Mouse (Mus musculus) midbrain, embryonic 13.5 days (tissue): ENCODE data around the gene Igfbp7. TPM values are rescaled to one million over a fixed set of nuclear protein-coding genes. Genes with fewer than 3 reads are reported as not detected.

Experiments
- ATAC-seq: fragments of 200-750 bp; cut with Nextera tagmentation; 2 replicates; pipeline ENCODE4 v1.8.0; 2017; ENCODE audit warnings: mild to moderate bottlenecking, moderate TSS enrichment, moderate library complexity
- H3K27ac ChIP-seq: fragments of 300-500 bp; sonication (generic); 2 replicates; pipeline ENCODE4 v1.5.1; 2015; ENCODE audit warnings: inconsistent platforms, mild to moderate bottlenecking, moderate library complexity
- H3K27me3 ChIP-seq: fragments of 300-500 bp; sonication (generic); 2 replicates; pipeline ENCODE4 v1.6.1; 2015; ENCODE audit warnings: mild to moderate bottlenecking, inconsistent platforms
- H3K36me3 ChIP-seq: fragments of 300-500 bp; sonication (generic); 2 replicates; pipeline ENCODE4 v1.6.1; 2015; ENCODE audit warnings: mild to moderate bottlenecking, inconsistent platforms
- H3K4me1 ChIP-seq: fragments of 300-500 bp; sonication (generic); replicated peaks from 2 replicates; pipeline ENCODE4 v1.6.1; 2015; ENCODE audit warnings: inconsistent platforms
- H3K4me2 ChIP-seq: fragments of 300-500 bp; sonication (generic); replicated peaks from 2 replicates; pipeline ENCODE4 v1.6.1; 2015; ENCODE audit warnings: moderate library complexity, mild to moderate bottlenecking, inconsistent platforms
- H3K4me3 ChIP-seq: fragments of 300-500 bp; sonication (generic); replicated peaks from 2 replicates; pipeline ENCODE4 v1.5.1; 2015; ENCODE audit warnings: mild to moderate bottlenecking, inconsistent platforms
- H3K9ac ChIP-seq: fragments of 300-500 bp; sonication (generic); replicated peaks from 2 replicates; pipeline ENCODE4 v1.6.1; 2015; ENCODE audit warnings: mild to moderate bottlenecking, inconsistent platforms
- H3K9me3 ChIP-seq: fragments of 300-500 bp; sonication (generic); 2 replicates; pipeline ENCODE4 v1.6.1; 2016; ENCODE audit warnings: mild to moderate bottlenecking, inconsistent platforms
- WGBS: fragments of 180-500 bp; shearing (Covaris S2); methylation state at CpG from one replicate; pipeline ENCODE4 v1.1.7; 2015; 5-methylcytosine and 5-hydroxymethylcytosine counted together
- polyA plus RNA-seq: library from polyadenylated mRNA; unstranded; fragments of >200 nt; fragmentation: Nextera tagmentation; extraction: Ambion mirVana; gene quantifications from 2 replicates; pipeline ENCODE4 v1.2.1, GENCODE M21; 2015

Gene Igfbp7
- polyA plus RNA-seq, 1 experiment from 2014 or later: 55.3 TPM

DNA sequence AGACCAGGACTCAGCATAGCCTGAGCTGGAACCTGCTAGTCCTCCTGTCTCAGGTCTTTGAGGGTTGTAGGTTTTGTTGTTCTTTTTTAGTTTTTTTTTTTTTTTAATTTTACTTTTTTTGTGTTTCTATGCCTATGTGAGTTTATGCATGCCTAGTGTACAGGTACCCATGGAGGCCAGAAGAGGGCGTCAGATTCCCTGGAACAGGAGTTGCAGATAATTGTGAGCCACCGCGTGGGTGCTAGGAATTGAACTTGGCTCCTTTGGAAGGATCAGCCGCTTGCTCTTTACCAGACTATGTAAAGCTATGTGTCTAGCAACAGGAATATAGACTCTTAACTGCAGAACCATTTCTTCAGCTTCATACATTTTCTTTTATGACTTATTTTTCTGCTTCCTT is 93.6 kb downstream of the Igfbp7 start:
- ATAC-seq: no peak
- WGBS: 93% methylated on average over 4 of the region's 4 CpGs
- Histone ChIP-seq H3K4me1 (peaks cover 15% of the 10 kb centered on the region), H3K4me3 (no peak overlapping the region), H3K9ac (no peak overlapping the region), H3K27ac (no peak overlapping the region), H3K36me3 (peaks cover 56% of the 10 kb centered on the region), H3K27me3 (no peaks in the 10 kb centered on the region), H3K9me3 (no peaks in the 10 kb centered on the region), H3K4me2 (no peak overlapping the region)

DNA sequence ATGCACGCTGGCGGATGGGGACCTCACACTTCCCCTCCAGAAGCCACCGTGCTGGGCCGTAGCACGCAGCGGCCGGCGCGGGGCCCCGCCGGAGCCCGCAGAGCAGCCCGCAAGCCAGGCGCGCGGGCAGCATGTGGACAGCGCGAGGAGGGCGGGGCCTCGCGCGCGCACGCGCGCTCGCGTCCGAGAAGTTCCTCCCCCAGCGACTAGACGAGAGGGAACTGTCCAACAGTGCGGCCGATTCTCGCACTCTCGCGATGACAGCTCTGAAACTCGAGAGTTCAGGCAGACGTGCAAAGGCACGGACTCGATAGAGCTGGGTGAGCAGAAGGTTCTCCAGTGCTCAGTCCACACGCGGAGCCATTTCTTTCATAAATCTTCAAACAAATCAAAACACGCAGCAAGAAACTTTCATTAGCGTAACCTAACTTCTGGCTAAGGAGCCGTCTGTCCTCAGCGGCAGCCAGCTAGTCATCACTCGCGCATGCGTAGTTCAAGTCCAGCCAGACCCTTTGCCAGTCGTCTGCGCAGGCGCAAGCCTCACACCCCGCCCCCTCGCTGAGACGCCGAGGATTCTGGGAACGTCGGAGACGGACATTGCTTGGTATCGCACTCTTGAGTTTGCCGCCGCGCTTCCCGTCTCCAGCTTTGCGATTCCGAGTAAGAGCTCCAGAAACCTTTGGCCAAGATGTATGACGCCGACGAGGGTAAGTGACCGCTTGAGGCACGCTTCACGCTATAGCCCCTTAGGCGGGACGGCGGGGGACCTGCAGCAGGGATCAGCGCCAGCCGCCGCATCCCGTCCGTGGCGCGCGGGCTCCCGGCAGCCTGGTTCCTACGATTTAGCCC is 97.7 kb downstream of the Igfbp7 start, which contains the start of the genes Noa1 and Polr2b:
Gene Noa1 (minus strand): TSS at position 161 of the 849 bp plus-strand sequence.
Gene Polr2b (plus strand): TSS at position 224 of the 849 bp plus-strand sequence.
- ATAC-seq: peak; percentile 96
- H3K27ac ChIP-seq: peak within 1 kb of the TSS; percentile 93
- peaks cover 33% of the 10 kb centered on the region for H3K4me1 ChIP-seq
- no peaks in the 10 kb centered on the region for H3K27me3 ChIP-seq
- peaks cover 42% of the 10 kb centered on the region for H3K36me3 ChIP-seq
- H3K9ac ChIP-seq: peak within 1 kb of the TSS; percentile 91
- under 1% methylated on average over 85 of the region's 85 CpGs for whole genome bisulfite sequencing
- peak within 1 kb of the TSS; percentile 100 for H3K4me2 ChIP-seq
- H3K9me3 ChIP-seq: no peaks in the 10 kb centered on the region
- H3K4me3 ChIP-seq: peak within 1 kb of the TSS; percentile 95

DNA sequence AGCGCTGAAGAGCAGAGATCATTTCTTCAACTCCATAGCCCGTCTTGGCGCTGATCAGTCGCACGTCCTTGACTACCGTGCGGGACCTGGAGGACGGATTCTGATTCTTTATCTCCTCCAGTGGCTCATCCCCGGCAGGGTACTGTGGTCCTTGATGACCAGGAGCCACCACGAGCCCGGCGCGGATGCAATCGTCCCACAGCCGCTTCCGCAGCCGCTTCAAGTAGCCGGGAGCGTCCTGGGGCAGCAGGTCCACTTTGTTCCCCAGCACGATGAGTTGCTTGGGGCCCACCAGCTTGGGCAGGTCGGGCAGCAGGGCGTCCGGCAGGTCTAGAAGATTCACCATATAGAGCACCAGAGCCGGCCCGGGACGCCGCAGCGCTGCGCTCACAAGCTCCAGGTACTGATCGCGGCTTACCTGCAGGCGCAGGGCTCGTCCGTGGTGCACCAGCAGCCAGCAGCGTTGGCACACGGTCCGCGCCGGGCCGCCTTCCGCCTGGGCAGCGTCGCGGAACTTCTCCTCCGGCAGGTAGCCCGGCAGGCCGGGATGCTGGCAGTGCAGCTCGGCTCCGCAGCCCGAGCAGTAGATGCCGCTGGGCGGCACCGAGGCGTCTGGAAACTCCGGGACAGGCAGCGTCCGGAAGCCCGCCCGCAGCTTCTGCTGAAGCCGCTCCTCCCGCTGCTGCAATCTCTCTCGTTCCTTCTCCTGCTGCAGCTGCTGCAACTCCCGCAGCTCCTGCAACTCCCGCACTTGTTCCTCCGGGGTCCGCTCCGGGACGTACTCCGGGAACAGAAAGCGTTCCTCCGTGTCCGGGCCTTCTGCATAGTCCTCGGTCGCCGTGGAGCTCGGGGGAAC is 98.6 kb downstream of the Igfbp7 start:
- peak; percentile 34 for ATAC-seq
- WGBS: under 1% methylated on average over 71 of the region's 76 CpGs
- Histone ChIP-seq H3K27ac (peak overlapping the region; percentile 93), H3K9ac (peak overlapping the region; percentile 91), H3K4me3 (peak overlapping the region; percentile 95), H3K36me3 (peaks cover 41% of the 10 kb centered on the region), H3K9me3 (no peaks in the 10 kb centered on the region), H3K27me3 (no peaks in the 10 kb centered on the region), H3K4me1 (peaks cover 33% of the 10 kb centered on the region), H3K4me2 (peak overlapping the region; percentile 100)

DNA sequence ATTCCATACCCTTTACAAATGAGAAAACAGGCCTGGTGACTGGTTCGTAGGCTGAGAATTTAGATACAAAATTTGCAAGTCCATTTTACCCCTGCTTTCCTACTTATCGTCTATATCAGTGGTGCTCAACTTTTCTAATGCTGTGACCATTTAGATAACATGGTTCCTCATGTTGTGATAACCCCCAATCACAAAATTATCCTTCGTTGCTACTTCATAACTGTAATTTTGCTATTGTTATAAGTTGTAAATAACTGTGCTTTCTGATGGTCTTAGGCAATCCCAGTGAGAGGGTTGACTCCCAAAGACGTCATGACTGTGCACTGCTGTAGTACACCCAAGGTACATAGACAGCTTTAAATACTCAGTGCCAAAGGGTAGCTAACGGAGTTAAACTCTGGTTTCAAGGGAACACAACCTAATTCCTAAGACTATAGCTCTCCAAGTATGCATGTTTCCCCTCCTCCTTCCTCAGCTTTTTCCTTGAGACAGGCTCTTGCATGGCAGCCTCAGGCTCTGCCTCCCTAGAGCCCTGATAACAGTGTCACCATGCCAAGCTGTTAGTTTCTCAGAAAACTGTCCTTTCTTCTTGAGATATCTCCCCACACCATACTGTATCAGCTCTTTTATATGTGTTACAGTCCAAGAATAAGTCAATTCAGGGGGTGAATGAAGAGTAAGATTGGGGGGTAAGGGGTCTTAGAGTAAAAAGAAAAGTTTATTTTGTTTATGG is 99.9 kb downstream of the Igfbp7 start:
- no peaks in the 10 kb centered on the region for H3K27me3 ChIP-seq
- H3K4me3 ChIP-seq: peak overlapping the region; percentile 95
- no peak for ATAC-seq
- H3K36me3 ChIP-seq: peaks cover 36% of the 10 kb centered on the region
- peaks cover 33% of the 10 kb centered on the region for H3K4me1 ChIP-seq
- H3K4me2 ChIP-seq: peak overlapping the region; percentile 100
- H3K9ac ChIP-seq: peak overlapping the region; percentile 91
- H3K9me3 ChIP-seq: no peaks in the 10 kb centered on the region
- H3K27ac ChIP-seq: no peak overlapping the region
- 85% methylated on average over 5 of the region's 5 CpGs for WGBS

DNA sequence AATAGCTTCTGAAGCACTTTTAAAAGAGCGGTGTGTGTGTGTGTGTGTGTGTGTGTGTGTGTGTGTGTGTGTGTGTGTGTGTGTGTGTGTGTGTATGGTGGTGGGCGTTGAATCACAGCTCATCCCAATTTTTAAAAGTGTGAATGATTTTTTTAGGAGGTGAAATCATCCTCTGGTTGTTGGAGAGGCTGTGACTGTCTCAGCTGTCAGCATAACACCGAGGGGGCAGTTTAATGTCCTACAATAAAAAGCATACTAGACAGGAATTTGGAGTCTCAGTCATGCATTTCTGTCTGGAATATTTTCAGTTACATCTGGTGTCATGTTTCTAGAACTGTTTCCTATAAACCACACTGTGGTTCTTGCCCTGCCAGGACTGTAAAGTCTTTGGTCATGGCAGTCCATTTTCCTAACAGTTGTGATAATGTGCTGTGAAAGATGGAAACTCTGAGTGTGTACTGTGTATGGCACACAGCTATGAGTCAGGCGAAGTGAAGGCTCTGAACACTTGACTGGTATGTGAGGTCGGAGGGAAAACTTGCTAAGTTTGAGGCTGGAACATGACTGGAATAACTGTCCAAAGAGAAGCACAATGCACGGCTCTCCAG is 106.4 kb downstream of the Igfbp7 start:
- Histone ChIP-seq H3K4me3 (no peak overlapping the region), H3K4me1 (no peaks in the 10 kb centered on the region), H3K27ac (no peak overlapping the region), H3K9ac (no peak overlapping the region), H3K4me2 (no peak overlapping the region), H3K27me3 (no peaks in the 10 kb centered on the region), H3K36me3 (peaks cover 68% of the 10 kb centered on the region), H3K9me3 (no peaks in the 10 kb centered on the region)
- 93% methylated on average over 6 of the region's 6 CpGs for WGBS
- no peak for ATAC-seq

DNA sequence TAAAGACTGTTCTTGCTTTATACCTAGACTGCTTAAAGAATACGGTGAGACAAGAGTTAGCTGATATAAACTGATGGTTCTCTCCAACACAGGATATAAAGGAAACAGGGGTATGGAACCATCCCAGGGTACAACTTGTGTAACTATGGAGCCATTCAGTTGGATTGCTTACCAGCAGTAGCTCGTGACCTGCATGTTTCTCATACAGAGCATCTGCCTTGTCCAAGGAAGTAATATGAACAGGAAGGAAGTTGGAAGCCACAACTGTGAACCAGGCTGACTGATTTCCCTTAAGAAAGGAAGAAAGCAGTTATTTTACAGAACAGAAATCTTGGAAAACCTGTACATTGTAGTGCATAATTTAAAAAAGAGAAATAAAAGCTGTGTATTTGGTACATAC is 108.4 kb downstream of the Igfbp7 start:
- H3K36me3 ChIP-seq: peaks cover 67% of the 10 kb centered on the region
- ATAC-seq: no peak
- 93% methylated on average over 2 of the region's 2 CpGs for WGBS
- H3K27ac ChIP-seq: no peak overlapping the region
- no peaks in the 10 kb centered on the region for H3K9me3 ChIP-seq
- H3K4me2 ChIP-seq: no peak overlapping the region
- no peaks in the 10 kb centered on the region for H3K4me1 ChIP-seq
- no peak overlapping the region for H3K9ac ChIP-seq
- no peak overlapping the region for H3K4me3 ChIP-seq
- H3K27me3 ChIP-seq: no peaks in the 10 kb centered on the region

Other genes with a start within 250 kb of the Igfbp7 start
- 0.48 TPM in 1 of 2 replicates, not detected in the other for gene Spink2, start 196.6 kb downstream of the Igfbp7 start, polyA plus RNA-seq
- gene Rest, start 142.6 kb downstream of the Igfbp7 start, polyA plus RNA-seq: 8.0 and 8.5 TPM in 2 replicates
- gene Noa1, start 98.0 kb downstream of the Igfbp7 start, polyA plus RNA-seq: 30.3 and 31.3 TPM in 2 replicates
- gene Polr2b, start 97.9 kb downstream of the Igfbp7 start, polyA plus RNA-seq: 75.7 and 82.2 TPM in 2 replicates